ENCODE assay signal across 25 mouse cellular contexts in the genomic region with DNA sequence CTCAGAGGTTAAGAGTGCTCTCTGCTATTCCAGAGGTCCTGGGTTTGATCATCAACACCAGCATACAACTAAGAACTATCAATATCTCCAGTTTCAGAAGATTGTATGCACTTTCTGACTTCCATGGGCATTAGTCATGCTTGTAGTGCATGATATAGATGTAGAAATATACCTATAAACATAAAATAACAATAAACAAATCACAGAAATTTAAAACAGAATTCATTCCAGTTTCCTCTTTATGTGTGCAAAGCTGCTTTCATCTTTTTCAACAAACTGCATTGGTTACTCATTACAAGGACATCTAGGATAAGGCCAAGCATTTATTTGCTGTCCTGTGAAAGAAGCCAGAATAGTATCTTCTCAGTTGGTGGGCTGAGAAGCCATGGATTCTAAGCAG. TPM values are rescaled to one million over a fixed set of nuclear protein-coding genes. Genes with fewer than 3 reads are reported as not detected.
"Had no signal": no experiment of that assay in that cellular context is flagged by ENCODE, and none has a peak within 500 bp of the region (broad histone marks: within the 10 kb centered on the region; RNA-seq: fewer than 3 reads in every experiment).

Gene Akr1c6, plus strand, starts transcription at position 301 of the 400 bp plus-strand sequence.

- H3K4me2 ChIP-seq: lung, embryonic 15.5 days; midbrain, embryonic 11.5 days; midbrain, embryonic 13.5 days; midbrain, embryonic 15.5 days; neural tube, embryonic 12.5 days; stomach, embryonic 15.5 days had no signal

- DNase-seq: lung, adult 2 months; lung, postnatal 14 days; lung, postnatal 36 days; right cerebral cortex, postnatal 14 days; thymus, adult 2 months; thymus, postnatal 25 days; thymus, postnatal 4 days had no signal

- H3K9ac ChIP-seq: lung, embryonic 15.5 days; midbrain, embryonic 13.5 days; midbrain, embryonic 15.5 days; neural tube, embryonic 12.5 days; stomach, embryonic 15.5 days had no signal

- ATAC-seq: lung, postnatal 0 days; midbrain, embryonic 13.5 days; midbrain, embryonic 15.5 days had no signal

- H3K27me3 ChIP-seq: lung, embryonic 15.5 days; megakaryocyte, embryonic 14.5 days; midbrain, embryonic 13.5 days; midbrain, embryonic 15.5 days; neural tube, embryonic 12.5 days; stomach, embryonic 15.5 days had no signal

- H3K36me3 ChIP-seq: lung, embryonic 15.5 days; midbrain, embryonic 13.5 days; midbrain, embryonic 15.5 days; neural tube, embryonic 12.5 days; stomach, embryonic 15.5 days had no signal

- H3K9me3 ChIP-seq: lung, embryonic 15.5 days; megakaryocyte, embryonic 14.5 days; midbrain, embryonic 13.5 days; midbrain, embryonic 15.5 days; neural tube, embryonic 12.5 days; stomach, embryonic 15.5 days had no signal

- H3K4me3 ChIP-seq: lung, embryonic 15.5 days; megakaryocyte, embryonic 14.5 days; midbrain, embryonic 13.5 days; midbrain, embryonic 15.5 days; neural tube, embryonic 12.5 days; stomach, embryonic 15.5 days had no signal

- H3K27ac ChIP-seq: lung, embryonic 15.5 days; macrophage; midbrain, embryonic 13.5 days; midbrain, embryonic 15.5 days; neural tube, embryonic 12.5 days; stomach, embryonic 15.5 days; stomach, postnatal 0 days had no signal

- H3K4me1 ChIP-seq: lung, embryonic 15.5 days; megakaryocyte, embryonic 14.5 days; midbrain, embryonic 13.5 days; midbrain, embryonic 15.5 days; neural tube, embryonic 12.5 days; stomach, embryonic 15.5 days had no signal

RNA-seq across cellular contexts. Expression of gene Akr1c6, which starts in this region (rescaled TPM):
- total RNA-seq: megakaryocyte progenitor cell, adult 5-6 weeks; midbrain, postnatal 0 days; monocyte, adult 5-6 weeks; neutrophil, adult 5-6 weeks had no signal
- polyA plus RNA-seq: lung, embryonic 15.5 days; lung, postnatal 0 days; macrophage; midbrain, embryonic 11.5 days; midbrain, embryonic 13.5 days; midbrain, embryonic 15.5 days; midbrain, postnatal 0 days; neural tube, embryonic 12.5 days; neural tube, embryonic 14.5 days; spleen, adult 2 months; stomach, postnatal 0 days; testis, adult 2 months; thymus, adult 2 months; urinary bladder, adult 2 months had no signal
